Mouse (Mus musculus): Measurements from ENCODE around the gene Rplp1.

Rplp1 gene

DNA sequence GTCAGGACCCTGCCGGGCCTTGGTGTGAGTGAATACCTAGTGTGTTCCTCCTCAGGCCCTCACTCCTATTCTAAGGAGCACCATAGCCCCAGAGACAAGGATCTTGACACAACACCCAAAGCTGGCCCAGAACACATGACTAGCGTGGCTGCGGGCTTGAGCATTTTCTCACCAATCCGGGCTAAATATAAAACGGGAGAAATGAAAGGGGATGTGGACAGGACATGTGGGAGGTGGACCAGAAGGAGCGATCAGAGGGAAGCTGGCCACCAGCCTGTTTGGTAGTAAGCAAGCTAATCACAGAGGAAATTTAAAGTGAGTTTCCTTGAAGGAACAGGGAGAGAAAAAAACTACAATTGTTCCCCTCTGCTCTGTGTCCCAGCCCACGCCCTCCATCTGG is 28.4 kb downstream of the Rplp1 start:
- in situ Hi-C loops (cut with MboI; ENCODE audit: low pct_unique_long_range_greater_than_20kb in 1 of 2, low sequenced_read_pairs in 2 of 2, unreplicated experiment in 1 of 2): loop anchor here in 1 of 2 experiments (25.0 kb wide), 1 partner anchor 874 kb away; no protein-coding TSS in a partner anchor

DNA sequence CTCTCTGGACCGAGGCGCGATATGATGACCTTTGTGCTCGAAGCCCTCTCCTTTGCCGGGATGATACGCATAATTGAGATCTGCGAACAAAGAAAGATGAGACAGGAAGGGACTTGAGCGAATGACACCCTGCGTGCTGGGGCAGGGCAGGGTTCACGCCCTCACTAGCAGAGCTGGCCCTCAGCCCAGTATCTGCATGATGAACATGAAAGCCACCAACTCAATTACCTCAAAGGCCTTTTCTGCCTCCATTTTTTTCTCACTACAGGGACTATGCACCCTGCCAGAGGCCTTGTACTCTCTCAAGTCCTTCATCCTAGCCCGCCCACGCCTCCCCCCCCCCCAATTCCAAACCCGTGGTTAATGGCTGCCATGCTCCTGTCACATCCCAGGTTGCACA is 29.4 kb downstream of the Rplp1 start:
- in situ Hi-C loops (cut with MboI; ENCODE audit: low pct_unique_long_range_greater_than_20kb in 1 of 2, low sequenced_read_pairs in 2 of 2, unreplicated experiment in 1 of 2): loop anchor here in 1 of 2 experiments (25.0 kb wide), 1 partner anchor 873 kb away; no protein-coding TSS in a partner anchor

DNA sequence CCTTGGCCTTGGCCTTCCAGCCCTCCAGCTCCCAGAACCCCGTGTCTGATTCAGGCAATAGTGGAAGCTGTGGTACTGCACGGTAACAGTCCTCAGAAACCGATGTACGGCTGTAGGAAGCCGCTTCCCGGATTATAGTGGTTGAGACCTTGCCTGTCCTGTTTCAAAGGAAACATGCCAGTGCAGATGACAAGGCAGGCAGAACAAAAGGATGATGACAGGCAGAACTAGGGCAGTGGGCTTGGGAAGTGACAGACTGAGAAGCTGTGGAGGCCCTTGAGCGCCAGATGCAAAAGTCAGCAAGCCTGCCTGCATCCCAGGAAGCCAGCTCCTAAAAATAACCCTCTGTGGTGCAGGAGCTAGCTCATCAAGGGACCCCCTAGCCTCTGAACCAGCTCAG is 30.0 kb downstream of the Rplp1 start:
- in situ Hi-C loops (cut with MboI; ENCODE audit: low pct_unique_long_range_greater_than_20kb in 1 of 2, low sequenced_read_pairs in 2 of 2, unreplicated experiment in 1 of 2): loop anchor here in 1 of 2 experiments (25.0 kb wide), 1 partner anchor 872 kb away; no protein-coding TSS in a partner anchor

DNA sequence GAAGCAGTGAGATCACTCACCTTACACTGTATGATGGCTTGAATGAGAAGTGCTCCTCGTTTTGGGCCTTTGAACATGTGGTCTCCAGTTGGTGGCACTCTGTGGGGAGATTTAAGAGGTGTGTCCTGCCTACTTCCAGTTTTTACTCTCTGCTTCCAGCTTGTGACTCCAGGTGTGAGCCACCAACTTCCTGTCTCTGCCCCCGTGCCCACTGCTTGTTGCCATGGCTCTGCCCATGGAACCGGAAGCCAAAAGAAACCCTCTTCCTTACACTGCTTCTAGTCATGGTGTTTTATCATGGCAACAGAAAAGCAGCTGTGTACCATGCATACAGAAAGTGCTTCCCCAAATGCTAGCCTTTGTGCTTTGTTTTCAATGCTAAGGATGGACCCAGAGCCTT is 32.2 kb downstream of the Rplp1 start:
- in situ Hi-C loops (cut with MboI; ENCODE audit: low pct_unique_long_range_greater_than_20kb in 1 of 2, low sequenced_read_pairs in 2 of 2, unreplicated experiment in 1 of 2): loop anchor here in 1 of 2 experiments (25.0 kb wide), 1 partner anchor 870 kb away; no protein-coding TSS in a partner anchor

DNA sequence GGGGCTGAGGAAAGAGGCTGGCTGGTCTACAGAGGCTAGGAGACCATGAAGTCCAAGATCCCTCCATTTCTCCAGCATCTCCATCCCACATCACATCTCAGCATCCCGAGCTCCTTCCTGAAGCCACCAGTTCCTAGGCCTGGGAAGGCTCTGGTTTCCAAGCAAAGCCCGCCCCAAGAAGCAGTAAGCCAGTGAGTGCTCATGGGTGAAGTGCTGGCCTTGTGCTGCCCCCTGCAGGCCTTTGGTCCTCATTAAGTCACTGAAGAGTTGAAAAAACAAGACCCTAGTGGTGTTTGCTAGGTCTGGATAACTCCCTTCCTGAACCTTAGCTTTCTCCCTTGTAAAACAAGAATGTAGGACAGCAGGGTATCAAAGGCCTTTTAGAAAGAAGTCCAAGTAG is 35.5 kb downstream of the Rplp1 start:
- in situ Hi-C loops (cut with MboI; ENCODE audit: low pct_unique_long_range_greater_than_20kb in 1 of 2, low sequenced_read_pairs in 2 of 2, unreplicated experiment in 1 of 2): loop anchor here in 1 of 2 experiments (25.0 kb wide), 1 partner anchor 867 kb away; no protein-coding TSS in a partner anchor

DNA sequence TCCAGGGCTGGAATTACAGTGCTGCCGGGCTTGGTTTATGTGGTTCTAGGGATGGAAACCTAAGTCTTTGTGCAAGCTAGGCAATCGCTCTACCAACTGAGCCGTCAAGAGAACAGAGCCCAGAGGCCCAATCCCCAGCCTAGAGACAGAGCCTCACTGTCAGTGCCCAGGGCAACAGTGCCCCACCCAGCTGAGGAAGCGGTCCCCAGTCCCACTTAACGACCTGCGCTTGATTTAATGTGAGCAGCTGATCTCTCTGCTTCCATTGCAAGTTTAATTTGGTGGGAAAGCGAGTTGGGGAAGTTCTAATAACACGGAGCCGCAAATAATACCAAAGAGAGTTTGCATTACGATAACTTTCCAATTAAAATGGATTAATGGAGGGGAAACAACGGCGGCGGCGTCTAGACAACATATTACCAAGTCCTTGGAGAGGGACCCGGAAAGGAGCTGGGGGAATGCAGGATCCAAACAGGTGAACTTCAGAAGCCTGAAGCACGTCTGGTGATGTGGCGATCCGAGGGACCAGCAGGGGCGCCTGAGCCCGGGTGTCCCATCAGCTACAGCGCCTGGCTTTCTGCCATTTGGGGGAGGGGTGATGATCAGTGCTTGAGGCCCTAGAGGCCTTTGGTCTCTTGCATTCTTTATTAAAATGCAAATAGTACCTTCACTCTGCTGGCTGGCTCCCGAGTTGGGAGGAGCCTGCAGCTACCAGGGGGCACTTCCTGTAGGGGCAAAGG is 36.8 kb downstream of the Rplp1 start:
- in situ Hi-C loops (cut with MboI; ENCODE audit: low pct_unique_long_range_greater_than_20kb in 1 of 2, low sequenced_read_pairs in 2 of 2, unreplicated experiment in 1 of 2): loop anchor here in 1 of 2 experiments (25.0 kb wide), 1 partner anchor 865 kb away; no protein-coding TSS in a partner anchor

DNA sequence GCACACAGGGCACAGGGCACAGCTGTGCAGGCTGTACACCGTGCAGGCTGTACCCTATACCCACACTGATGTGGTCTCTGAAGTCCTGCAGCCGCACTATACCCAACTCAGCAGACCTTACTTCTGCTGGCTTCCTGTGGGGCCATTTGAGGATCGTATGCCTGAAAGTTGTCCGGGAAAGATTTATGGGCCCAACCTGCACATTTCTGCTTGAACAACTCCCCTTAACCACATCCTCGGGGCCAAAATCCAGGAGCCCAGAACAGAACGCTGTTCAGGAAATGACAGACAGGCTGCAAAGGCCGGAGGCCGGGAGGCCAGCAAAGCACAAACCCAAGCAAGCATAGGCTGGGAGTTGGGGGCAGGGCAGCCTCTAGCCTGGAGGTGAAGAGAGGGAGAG is 41.0 kb downstream of the Rplp1 start:
- in situ Hi-C loops (cut with MboI; ENCODE audit: low pct_unique_long_range_greater_than_20kb in 1 of 2, low sequenced_read_pairs in 2 of 2, unreplicated experiment in 1 of 2): no loop called here

DNA sequence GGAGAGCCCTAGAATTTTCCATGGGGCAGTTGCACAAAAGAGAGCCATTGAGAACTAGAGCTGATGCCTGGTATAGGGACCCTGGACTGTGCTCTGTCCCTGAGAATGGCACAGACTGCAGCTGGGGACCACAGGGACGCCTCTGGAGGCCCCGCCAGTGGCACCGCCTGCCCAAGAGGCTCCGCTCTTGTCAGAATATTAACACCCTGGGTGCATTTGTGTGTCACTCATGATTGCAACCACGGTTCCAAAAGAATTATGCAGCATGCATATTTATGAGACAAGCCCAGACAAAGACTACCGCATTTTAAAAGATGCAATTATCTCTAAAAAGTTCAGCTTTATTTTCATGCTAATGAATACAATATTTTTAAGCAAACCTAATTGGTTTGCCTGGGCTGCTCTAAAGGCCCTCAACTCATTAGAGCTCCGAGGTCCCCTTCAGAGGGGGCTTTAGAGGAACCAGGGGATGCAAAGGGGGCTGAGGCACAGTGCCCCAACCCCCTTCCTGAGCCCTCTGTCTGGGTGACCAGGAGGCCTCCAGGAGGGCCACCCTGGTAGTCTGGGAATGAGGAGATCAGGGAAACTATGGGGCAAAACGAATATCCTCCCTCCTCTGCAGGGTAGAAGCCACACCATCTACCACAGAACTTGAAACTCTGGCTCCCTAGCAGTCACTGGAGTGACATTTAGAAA is 41.9 kb downstream of the Rplp1 start:
- in situ Hi-C loops (cut with MboI; ENCODE audit: low pct_unique_long_range_greater_than_20kb in 1 of 2, low sequenced_read_pairs in 2 of 2, unreplicated experiment in 1 of 2): no loop called here

DNA sequence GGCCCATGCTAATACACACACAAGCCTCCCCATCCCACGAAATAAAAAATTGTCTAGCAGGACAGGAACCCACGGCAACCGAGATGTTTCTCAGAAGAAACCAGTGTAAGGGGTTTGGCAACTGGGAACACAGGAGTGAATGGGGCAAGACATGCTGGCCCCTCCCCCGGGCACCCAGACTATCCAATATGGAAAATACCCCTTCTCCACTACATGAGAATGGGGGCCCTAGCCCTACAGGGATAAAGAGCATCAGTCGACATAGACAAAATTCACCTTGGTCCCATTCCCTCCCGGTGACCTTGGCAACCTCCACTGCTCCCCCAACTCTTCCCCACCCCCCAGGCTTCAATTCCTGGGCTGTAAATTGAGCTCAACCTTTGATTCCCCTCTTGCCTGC is 42.5 kb downstream of the Rplp1 start:
- in situ Hi-C loops (cut with MboI; ENCODE audit: low pct_unique_long_range_greater_than_20kb in 1 of 2, low sequenced_read_pairs in 2 of 2, unreplicated experiment in 1 of 2): no loop called here

DNA sequence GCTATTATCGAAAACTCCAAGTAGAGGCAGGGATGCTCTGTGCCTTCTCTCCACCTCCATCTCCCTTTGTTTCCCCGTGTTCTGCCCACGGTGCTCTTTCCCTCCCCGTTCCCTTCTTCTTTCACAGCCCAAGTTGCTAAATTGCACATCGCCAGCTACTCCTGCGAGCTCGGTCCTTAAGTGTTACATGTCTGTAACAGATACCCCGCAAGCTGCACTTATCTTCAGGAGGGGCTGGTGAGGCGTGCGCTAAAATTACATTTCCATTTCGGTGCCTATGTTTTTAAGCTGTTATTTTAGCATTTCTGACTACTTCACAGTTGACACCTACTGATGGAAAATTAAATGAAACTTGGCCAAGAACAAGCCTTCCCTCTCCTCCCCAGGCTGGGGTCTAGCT is 46.7 kb downstream of the Rplp1 start:
- in situ Hi-C loops (cut with MboI; ENCODE audit: low pct_unique_long_range_greater_than_20kb in 1 of 2, low sequenced_read_pairs in 2 of 2, unreplicated experiment in 1 of 2): no loop called here
